Mouse (Mus musculus) colon, adult 2 months (tissue): ENCODE data around the gene Cort. TPM values are rescaled to one million over a fixed set of nuclear protein-coding genes. Genes with fewer than 3 reads are reported as not detected.

Experiments
- polyA plus RNA-seq: library from polyadenylated mRNA; depleted of rRNA; stranded (reverse); fragments of >200 nt; gene quantifications from 2 replicates; pipeline ENCODE4 v1.2.3, GENCODE M21; 2012; rRNA removed

Cort gene
- not detected in 2 replicates for polyA plus RNA-seq

DNA sequence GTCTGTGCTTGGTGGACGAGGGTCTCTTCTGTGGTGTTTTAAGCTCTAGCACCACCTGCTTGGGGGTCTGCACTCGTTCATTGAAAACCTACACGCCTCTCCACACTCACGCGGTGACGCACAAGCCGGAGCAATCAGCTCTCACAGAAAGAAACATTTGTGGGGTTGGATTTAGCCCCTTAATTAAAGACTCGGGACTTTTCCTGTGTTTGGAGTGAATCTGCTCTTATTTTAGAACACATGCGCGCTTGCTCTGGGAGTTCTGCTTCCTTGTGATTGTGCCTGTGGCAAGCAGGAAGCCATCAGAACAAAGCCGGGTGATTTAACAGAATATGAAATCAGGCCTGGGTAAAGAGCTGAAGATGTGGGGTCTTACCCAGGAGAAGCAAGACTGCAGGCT lies at the start of gene Cort:
Cort (minus strand) TSS at position 101 of the 400 bp plus-strand sequence.

DNA sequence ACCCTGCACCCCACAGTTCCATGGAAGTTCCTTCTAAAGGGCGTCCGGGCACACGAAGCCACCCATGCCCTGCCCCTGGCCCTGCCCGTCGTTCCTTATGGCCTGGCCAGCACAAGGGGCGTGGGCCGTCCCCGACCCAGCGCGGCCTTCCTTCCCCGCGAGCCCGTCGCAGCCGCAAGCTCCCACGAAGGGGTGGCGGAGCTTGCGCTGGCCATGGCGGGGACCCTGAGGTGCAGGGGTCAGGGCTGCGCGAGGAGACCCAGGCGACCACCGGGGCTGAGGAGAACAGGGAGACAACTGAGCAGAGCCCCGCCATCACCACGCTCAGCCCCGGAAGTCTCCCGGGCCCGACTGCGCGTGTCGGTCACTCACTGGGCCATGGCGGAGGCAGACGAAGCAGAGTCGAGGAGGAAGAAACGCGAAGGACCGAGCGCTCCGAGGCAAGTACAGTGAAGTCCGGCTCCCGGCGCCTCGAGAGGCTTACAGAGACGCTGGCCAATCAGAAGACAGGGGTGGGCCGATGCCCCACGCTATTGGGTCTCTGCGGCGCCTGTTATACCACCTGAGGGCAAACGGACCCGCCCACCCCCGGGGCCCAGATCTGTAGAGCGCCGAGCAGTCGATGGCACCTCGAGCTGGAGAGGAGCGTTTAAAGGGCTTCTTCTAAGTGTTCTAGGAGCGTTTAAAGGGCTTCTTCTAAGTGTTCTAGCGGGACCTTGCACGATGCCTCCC lies 39.8 kb upstream of the Cort start, which contains the start of gene Pgd:
Pgd (minus strand) TSS at position 557 of the 732 bp plus-strand sequence.

DNA sequence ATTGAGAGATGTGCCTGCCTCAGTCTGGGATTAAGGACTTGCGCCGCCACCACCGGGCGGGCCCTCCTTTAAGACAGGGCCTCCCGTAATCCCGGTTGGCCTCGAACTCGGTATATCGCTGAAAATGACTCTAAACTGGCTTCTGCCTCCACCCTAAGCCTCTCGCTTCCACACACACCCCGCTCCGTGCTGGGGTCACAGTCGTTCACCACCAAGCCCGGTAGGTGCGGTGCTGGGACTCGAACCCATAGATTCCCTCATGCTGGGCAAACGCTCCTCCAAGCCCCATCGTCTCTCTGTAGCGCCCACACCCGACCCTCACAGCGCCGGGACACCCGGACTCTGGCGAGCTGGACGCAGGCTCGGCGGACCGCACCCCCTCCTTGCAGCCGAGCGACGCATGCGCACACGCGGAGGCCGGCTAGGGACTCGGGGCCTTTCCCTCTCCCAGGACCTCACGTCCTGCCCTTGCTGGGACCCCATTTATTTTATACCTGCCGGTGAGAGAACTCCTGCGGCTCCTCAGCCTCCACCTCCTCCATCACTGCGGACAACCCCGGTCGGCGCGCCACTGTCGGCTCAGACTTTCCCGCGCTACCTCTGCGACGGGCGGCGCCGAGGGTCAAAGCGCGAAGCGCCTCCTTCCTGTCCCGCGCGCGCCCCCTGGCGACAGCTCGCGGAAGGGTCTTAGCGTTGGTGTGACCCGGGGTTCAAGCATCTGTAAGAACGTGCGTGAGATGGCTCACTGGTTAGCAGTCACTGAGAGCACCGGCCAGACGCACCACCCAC lies 10.6 kb upstream of the Cort start, which contains the start of gene Cenps:
Cenps (minus strand) TSS at position 648 of the 789 bp plus-strand sequence.

DNA sequence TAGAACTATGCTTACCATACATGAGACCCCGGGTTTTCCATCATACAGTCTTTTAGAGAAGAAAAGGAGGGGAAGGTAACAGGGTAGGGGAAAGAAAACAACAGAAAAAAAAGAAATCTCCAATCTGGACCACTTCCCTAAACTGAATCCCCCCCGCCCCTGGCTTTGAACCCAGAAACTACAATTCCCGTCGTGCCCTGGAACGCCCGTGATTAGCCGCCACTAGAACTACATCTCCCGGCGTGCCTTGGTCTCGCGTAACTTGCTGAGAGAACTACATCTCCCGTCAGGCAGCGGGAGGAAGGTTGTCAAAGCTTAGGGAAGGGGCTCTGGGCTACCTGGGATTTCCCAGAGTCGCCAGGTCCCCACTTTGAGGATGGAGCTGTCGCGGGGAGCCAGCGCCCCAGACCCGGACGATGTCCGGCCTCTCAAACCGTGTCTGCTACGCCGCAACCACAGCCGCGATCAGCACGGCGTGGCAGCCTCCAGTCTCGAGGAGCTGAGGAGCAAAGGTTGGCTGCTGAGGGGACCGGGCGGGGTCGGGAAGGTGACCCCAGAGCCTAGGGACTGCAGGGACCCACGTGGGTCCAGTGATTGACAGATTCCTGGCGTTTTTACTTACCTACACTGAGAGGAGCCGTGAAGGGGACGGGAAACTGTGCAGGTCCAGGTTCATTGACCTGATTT lies 22.5 kb downstream of the Cort start, which contains the start of gene Dffa:
Dffa (plus strand) TSS at position 272 of the 687 bp plus-strand sequence.

DNA sequence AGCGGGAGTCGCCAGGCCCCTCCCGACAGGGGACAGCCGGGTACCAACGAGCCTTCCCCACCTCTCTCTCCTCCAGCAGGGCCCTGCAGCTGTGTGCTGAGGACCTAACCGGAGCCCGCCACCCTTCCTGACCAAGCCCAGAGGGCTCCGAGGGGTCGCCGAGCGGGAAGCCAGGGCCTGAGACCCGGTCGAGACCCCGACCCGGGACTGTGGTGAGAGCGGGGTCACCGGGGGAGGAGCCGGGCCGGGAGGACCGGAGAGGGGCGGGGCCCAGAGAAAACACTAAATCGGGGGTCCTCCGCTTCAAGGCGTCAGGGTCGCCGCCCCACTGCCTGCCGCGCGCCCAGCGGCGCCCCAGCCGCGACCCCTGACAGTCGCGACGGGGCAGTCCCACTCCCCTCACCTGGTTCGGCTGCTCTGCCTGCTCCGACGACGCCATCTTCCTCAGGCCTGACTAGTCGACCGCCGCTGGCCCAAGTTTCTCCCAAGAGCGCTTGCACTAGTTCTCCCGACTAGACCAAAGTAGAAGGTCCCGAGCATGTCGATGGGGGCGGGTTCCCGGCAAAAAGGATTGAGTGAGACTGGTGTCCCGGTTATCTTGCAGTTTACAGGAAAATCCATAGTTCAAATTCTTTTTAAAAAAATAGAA lies 27.1 kb downstream of the Cort start, which contains the start of gene Pex14:
Pex14 (minus strand) TSS at position 508 of the 649 bp plus-strand sequence.

Other genes starting within 250 kb of the Cort start
- gene Pex14, start 26.9 kb downstream of the Cort start, polyA plus RNA-seq = 45.8 and 46.9 TPM in 2 replicates
- gene Dffa, start 22.6 kb downstream of the Cort start, polyA plus RNA-seq = 17.6 and 17.9 TPM in 2 replicates
- gene Cenps, start 10.9 kb upstream of the Cort start, polyA plus RNA-seq = 0.87 and 3.3 TPM in 2 replicates
- gene Pgd, start 40.0 kb upstream of the Cort start, polyA plus RNA-seq = 173 and 209 TPM in 2 replicates
- 19.9 and 22.2 TPM in 2 replicates for gene Kif1b, start 180.9 kb upstream of the Cort start, polyA plus RNA-seq